Mouse (Mus musculus) megakaryocyte, embryonic 14.5 days (primary cell): ENCODE measurements around the gene Pcsk6.

Experiments used
- FLI1 ChIP-seq: IDR thresholded peaks from 2 replicates; pipeline ENCODE4 v1.6.1; 2012; ENCODE audit warnings: low read length, inconsistent platforms, mixed read lengths
- GATA1 ChIP-seq: IDR thresholded peaks from 3 replicates; pipeline ENCODE4 v1.6.1; 2012; ENCODE audit warnings: mixed read lengths, low read length, inconsistent platforms, borderline replicate concordance

DNA sequence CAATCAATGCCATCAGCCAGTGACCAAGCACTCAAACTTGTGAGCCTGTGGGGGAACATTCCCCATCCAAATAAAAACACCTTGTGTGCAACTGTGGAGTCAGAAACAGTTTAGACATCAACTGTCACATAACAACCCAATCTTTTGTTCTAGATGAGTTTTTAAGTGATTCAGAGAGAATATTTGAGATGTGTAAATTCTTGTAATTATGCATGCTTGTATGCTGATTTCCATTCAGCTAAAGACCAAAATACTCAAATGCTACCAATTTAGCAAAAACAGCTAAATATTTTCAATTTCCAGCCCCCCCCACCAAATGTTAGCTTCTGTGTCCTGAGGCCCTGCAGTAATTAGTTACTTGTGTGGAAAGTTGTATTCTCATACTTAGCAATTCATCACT, 102.9 kb downstream of the Pcsk6 start:
- TF ChIP-seq GATA1 (no peak), FLI1 (no peak)
